Mouse (Mus musculus) neural tube, embryonic 12.5 days (tissue): ENCODE results near the gene Rbbp5. TPM values are rescaled to one million over a fixed set of nuclear protein-coding genes. Genes with fewer than 3 reads are reported as not detected.
A peak's percentile ranks its signal among the peaks of the same experiment; 100 is the strongest.
"Not testable (repeated sequence)": the region's sequence is repeated elsewhere in the genome, so short reads cannot be mapped to it uniquely, and the experiment has no call there.

Source experiments
- ATAC-seq: fragments of 200-750 bp; cut with Nextera tagmentation; 2 replicates; pipeline ENCODE4 v1.8.0; 2017; ENCODE audit warnings: low read depth, mild to moderate bottlenecking, moderate TSS enrichment, moderate library complexity; ENCODE audit not compliant: low FRiP score
- H3K27ac ChIP-seq: fragments of 300-500 bp; sonication (generic); 2 replicates; pipeline ENCODE4 v1.5.1; 2016
- H3K27me3 ChIP-seq: fragments of 300-500 bp; sonication (generic); replicated peaks from 2 replicates; pipeline ENCODE4 v1.6.1; 2016; ENCODE audit warnings: mild to moderate bottlenecking
- H3K36me3 ChIP-seq: fragments of 300-500 bp; sonication (generic); 2 replicates; pipeline ENCODE4 v1.6.1; 2016; ENCODE audit warnings: mild to moderate bottlenecking
- H3K4me1 ChIP-seq: fragments of 300-500 bp; sonication (generic); 2 replicates; pipeline ENCODE4 v1.6.1; 2016
- H3K4me2 ChIP-seq: fragments of 300-500 bp; sonication (generic); replicated peaks from 2 replicates; pipeline ENCODE4 v1.6.1; 2016; ENCODE audit warnings: mild to moderate bottlenecking
- H3K4me3 ChIP-seq: fragments of 300-500 bp; sonication (generic); 2 replicates; pipeline ENCODE4 v1.5.1; 2016
- H3K9ac ChIP-seq: fragments of 300-500 bp; sonication (generic); 2 replicates; pipeline ENCODE4 v1.6.1; 2016; ENCODE audit warnings: mild to moderate bottlenecking
- H3K9me3 ChIP-seq: fragments of 300-500 bp; sonication (generic); 2 replicates; pipeline ENCODE4 v1.6.1; 2016; ENCODE audit warnings: mild to moderate bottlenecking
- WGBS: fragments of 180-500 bp; shearing (Covaris S2); methylation state at CpG from one replicate; pipeline ENCODE4 v1.1.7; 2016; 5-methylcytosine and 5-hydroxymethylcytosine counted together
- polyA plus RNA-seq: library from polyadenylated mRNA; unstranded; fragments of >200 nt; fragmentation: Nextera tagmentation; extraction: Ambion mirVana; gene quantifications from 2 replicates; pipeline ENCODE4 v1.2.1, GENCODE M21; 2016

Rbbp5 gene
- polyA plus RNA-seq, 1 experiment from 2014 or later = 53.8 TPM

DNA sequence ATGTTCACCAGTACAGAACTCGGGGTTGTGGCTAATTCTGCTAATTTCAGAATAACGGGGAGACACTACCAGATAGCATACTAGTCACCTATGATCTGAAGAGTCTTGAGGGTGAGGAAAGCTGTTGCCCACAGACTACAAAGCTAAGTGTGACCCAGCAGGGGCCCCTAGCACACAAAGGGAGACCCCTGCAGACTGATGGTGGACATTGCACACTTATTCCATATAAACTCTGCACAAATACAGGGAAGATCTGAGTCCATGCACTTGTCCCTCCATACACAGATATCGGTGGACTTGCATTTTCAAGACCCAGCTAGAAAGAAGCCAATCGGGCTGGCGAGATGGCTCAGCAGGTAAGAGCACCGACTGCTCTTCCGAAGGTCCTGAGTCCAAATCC lies 7.6 kb upstream of the Rbbp5 start:
- ATAC-seq = no peak
- no peak overlapping the region for H3K9ac ChIP-seq
- H3K4me2 ChIP-seq = no peak overlapping the region
- H3K4me3 ChIP-seq = no peak overlapping the region
- H3K27ac ChIP-seq = no peak overlapping the region
- no peaks in the 10 kb centered on the region for H3K4me1 ChIP-seq
- no peaks in the 10 kb centered on the region for H3K27me3 ChIP-seq
- peaks cover 15% of the 10 kb centered on the region for H3K36me3 ChIP-seq
- WGBS = 94% methylated on average over 7 of the region's 7 CpGs
- H3K9me3 ChIP-seq = no peaks in the 10 kb centered on the region

DNA sequence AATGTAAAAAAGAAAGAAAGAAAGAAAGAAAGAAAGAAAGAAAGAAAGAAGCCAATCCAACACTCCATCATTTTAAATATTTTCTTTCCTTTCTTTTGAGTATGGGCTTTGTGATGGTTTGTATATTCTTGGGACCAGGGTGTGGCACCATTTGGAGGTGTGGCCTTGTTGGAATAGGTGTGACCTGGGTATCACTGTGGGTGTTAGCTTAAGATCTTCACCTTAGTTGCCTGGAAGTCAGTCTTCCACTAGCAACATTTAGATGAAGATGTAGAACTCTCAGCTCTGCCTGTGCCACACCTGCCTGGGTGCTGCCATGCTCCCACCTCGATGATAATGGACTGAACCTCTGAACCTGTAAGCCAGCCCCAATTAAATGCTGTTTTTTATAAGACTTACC lies 7.1 kb upstream of the Rbbp5 start:
- H3K9ac ChIP-seq, ATAC-seq, H3K27ac ChIP-seq, H3K4me2 ChIP-seq, H3K4me1 ChIP-seq, H3K4me3 ChIP-seq, H3K9me3 ChIP-seq, H3K27me3 ChIP-seq: not testable (repeated sequence)
- H3K36me3 ChIP-seq = peaks cover 12% of the 10 kb centered on the region
- WGBS = 91% methylated on average over 1 of the region's 1 CpGs

DNA sequence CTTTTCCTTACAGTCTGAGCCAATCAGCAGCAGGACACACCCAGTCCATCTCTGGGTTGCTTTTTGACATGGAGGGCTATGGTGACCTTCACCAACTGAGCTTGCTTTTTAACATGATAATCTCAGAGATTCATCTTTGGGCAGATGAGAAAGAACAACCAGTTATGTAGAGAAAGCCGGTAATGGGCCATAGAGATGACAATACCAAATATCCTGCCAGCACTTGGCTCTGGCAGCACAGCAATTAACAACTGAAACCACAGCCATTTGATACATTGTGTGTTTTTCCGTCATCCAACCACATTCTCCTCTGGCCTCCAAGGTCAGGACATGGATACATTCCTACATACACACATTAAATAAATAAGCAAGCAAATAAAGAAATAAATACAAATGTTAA lies 6.1 kb upstream of the Rbbp5 start:
- Histone ChIP-seq H3K4me1 (no peaks in the 10 kb centered on the region), H3K4me3 (no peak overlapping the region), H3K36me3 (peaks cover 12% of the 10 kb centered on the region), H3K4me2 (no peak overlapping the region), H3K9me3 (no peaks in the 10 kb centered on the region), H3K27me3 (no peaks in the 10 kb centered on the region), H3K27ac (no peak overlapping the region), H3K9ac (no peak overlapping the region)
- 91% methylated on average over 2 of the region's 2 CpGs for WGBS
- no peak for ATAC-seq

DNA sequence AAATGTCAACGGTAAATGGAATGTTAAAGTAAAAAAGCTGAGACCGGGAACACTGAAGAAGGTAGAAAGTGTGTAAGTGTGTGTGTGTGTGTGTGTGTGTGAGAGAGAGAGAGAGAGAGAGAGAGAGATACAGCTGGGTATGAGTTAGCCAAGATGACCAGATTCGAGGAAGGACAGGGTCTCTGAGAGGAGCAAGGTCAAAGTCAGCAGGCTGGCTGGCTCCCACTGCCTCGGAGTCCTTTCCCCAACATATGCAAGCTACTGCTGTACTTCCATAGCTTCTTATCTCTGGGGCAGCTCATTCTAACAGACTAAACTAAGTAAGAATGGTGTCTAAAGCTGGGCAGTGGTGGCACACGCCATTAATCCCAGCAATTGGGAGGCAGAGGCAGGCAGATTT lies 5.7 kb upstream of the Rbbp5 start:
- ATAC-seq = no peak
- H3K9ac ChIP-seq = no peak overlapping the region
- no peak overlapping the region for H3K4me2 ChIP-seq
- no peak overlapping the region for H3K27ac ChIP-seq
- H3K27me3 ChIP-seq = no peaks in the 10 kb centered on the region
- peaks cover 12% of the 10 kb centered on the region for H3K36me3 ChIP-seq
- 92% methylated on average over 5 of the region's 5 CpGs for WGBS
- no peaks in the 10 kb centered on the region for H3K4me1 ChIP-seq
- H3K9me3 ChIP-seq = no peaks in the 10 kb centered on the region
- H3K4me3 ChIP-seq = no peak overlapping the region

DNA sequence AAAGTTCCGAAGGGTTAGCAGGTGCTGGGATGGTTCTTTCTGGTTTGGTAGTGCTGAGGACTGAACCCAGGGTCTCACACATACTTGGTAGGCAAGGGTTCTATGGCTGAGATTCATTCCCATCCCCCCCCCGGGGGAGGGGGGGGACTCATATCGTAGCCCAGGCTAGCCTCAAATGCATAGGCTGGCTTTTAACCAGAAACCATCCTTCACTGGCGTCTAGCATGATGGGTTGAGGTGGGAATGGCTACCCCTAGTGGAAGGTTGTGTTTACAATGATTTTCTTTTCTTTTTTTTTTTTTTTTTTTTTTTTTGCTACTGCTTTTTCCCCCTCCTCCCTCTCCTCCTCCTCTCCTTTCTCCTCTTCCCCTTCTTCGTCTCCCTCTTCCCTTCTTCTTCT lies 4.6 kb upstream of the Rbbp5 start:
- Histone ChIP-seq H3K9me3 (no peaks in the 10 kb centered on the region), H3K36me3 (peaks cover 4% of the 10 kb centered on the region; the same call in 1 of the 2 replicates), H3K9ac (no peak overlapping the region), H3K4me3 (no peak overlapping the region), H3K4me2 (no peak overlapping the region), H3K4me1 (no peaks in the 10 kb centered on the region), H3K27ac (no peak overlapping the region), H3K27me3 (no peaks in the 10 kb centered on the region)
- no peak for ATAC-seq
- WGBS = 60% methylated on average over 5 of the region's 5 CpGs

DNA sequence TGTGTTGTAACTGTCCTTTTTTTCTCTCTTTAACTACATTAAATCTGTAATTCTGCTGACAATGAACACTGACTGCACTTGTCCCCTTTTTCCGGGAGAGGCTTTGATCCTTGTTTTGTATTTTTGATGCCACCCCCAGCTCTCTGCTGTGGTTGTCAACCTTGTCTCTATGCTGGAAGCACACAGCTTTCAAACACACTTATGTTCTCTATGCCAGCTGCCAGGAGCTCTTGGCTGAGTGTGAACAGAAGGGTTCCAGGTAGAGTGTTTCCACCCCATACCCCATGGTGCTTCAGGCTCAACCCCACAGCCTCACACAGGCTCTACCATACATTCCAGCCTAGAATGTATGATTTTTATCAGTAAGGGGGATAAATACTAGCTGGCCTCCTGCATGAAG lies 2.7 kb upstream of the Rbbp5 start:
- ATAC-seq = no peak
- WGBS = 76% methylated on average over 1 of the region's 1 CpGs

DNA sequence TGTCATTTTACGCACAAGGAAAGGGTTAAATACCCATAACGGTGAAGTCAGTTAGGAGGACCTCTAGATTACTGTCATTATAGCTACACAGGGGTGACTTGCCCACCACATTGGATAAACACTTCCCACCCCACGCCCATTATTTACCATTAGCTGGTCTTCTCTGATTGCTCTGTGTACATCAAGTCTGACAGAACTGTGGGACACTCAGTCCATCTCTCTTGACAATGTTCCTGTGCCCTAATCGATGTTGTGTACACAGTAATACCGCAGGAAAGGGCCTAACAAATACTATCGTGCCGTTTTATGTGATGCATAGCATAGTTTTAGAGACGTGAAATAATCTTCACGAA lies 614 bp upstream of the Rbbp5 start:
- 5% methylated on average over 9 of the region's 9 CpGs for WGBS
- H3K4me3 ChIP-seq = peak overlapping the region; percentile 68
- peak overlapping the region; percentile 81 for H3K4me2 ChIP-seq

More for the DNA sequence above, 2.7 kb upstream of the Rbbp5 start:
- Histone ChIP-seq H3K9me3 (no peaks in the 10 kb centered on the region), H3K4me3 (no peak overlapping the region), H3K4me1 (peaks cover 15% of the 10 kb centered on the region), H3K4me2 (no peak overlapping the region), H3K27ac (no peak overlapping the region), H3K36me3 (no peaks in the 10 kb centered on the region), H3K9ac (no peak overlapping the region), H3K27me3 (no peaks in the 10 kb centered on the region)

DNA sequence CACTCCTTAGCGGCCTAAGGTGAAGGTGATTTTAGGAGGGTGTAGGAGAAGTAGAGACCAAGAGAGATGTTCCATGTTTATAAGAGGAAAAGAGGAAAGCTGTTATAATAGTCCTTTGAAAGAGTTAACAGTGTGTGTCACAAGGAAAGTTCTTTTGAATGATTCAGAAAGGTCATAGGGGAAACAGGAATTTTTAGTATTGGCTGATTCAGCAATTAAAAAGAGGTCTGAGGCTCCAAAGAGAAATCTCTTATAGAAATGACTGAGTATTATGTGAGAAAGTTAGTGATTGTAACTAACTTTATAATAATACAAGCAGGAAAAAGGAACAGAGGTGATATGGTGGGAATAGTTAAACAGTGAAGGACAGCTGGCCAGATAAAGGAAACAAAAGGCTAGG lies 2.3 kb downstream of the Rbbp5 start:
- H3K9me3 ChIP-seq = no peaks in the 10 kb centered on the region
- H3K4me1 ChIP-seq = peaks cover 20% of the 10 kb centered on the region
- no peaks in the 10 kb centered on the region for H3K36me3 ChIP-seq
- no peak overlapping the region for H3K27ac ChIP-seq
- no peak overlapping the region for H3K9ac ChIP-seq
- H3K4me2 ChIP-seq = no peak overlapping the region
- H3K27me3 ChIP-seq = no peaks in the 10 kb centered on the region
- WGBS = 85% methylated on average over 1 of the region's 1 CpGs
- ATAC-seq = no peak
- no peak overlapping the region for H3K4me3 ChIP-seq

More for the DNA sequence above, 614 bp upstream of the Rbbp5 start:
- ATAC-seq = peak; percentile 57
- Histone ChIP-seq H3K9me3 (no peaks in the 10 kb centered on the region), H3K4me1 (peaks cover 20% of the 10 kb centered on the region), H3K27me3 (no peaks in the 10 kb centered on the region), H3K9ac (peak overlapping the region; percentile 76), H3K36me3 (no peaks in the 10 kb centered on the region), H3K27ac (no peak overlapping the region)

DNA sequence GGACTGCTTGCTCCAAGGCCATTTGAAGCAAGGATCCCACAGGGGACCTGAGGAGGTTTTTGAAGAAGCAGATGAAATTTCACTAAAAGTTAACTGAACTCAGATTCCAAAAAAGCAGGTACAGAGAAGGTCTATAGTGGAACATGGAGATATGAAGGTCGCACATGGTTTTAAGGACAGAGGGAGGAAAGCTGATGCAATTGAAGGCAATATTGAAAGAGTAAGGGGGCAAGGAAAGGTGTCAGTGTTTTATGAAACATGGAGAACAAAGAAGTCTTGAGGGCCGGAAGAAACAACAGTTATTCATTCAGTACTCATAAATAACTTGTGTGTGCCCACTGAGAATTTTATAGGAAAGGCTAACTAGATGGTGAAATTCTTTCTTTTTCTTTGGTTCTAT lies 4.5 kb downstream of the Rbbp5 start:
- WGBS = 90% methylated on average over 2 of the region's 2 CpGs

DNA sequence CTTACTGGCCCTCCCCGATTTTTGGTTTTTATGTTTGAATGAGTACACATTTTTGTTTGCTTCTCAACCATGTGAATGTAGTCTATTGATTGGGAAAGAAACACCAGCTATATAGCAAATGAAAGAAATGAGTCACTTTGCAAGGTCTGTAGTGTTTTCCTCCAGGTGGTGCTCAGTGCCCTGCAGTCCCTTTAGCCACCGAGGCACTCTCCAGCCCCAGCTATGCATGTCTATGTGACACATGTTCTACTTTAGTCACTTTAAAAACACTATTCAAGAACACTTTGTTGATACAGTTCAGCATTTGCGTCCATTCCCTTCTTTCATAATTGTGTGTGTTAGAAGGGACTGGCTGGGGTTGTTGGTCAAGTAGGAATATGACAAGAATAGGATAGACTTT lies 6.1 kb downstream of the Rbbp5 start:
- Histone ChIP-seq H3K27me3 (no peaks in the 10 kb centered on the region), H3K9me3 (no peaks in the 10 kb centered on the region), H3K36me3 (peaks cover 8% of the 10 kb centered on the region), H3K9ac (no peak overlapping the region), H3K4me2 (no peak overlapping the region), H3K27ac (no peak overlapping the region), H3K4me3 (no peak overlapping the region), H3K4me1 (peaks cover 15% of the 10 kb centered on the region)
- no peak for ATAC-seq
- WGBS = 97% methylated on average over 3 of the region's 3 CpGs

More for the DNA sequence above, 4.5 kb downstream of the Rbbp5 start:
- H3K9ac ChIP-seq = no peak overlapping the region
- peaks cover 5% of the 10 kb centered on the region for H3K36me3 ChIP-seq
- no peaks in the 10 kb centered on the region for H3K9me3 ChIP-seq
- H3K27me3 ChIP-seq = no peaks in the 10 kb centered on the region
- H3K27ac ChIP-seq = no peak overlapping the region
- H3K4me2 ChIP-seq = no peak overlapping the region
- no peak for ATAC-seq
- H3K4me3 ChIP-seq = no peak overlapping the region
- H3K4me1 ChIP-seq = peaks cover 20% of the 10 kb centered on the region

DNA sequence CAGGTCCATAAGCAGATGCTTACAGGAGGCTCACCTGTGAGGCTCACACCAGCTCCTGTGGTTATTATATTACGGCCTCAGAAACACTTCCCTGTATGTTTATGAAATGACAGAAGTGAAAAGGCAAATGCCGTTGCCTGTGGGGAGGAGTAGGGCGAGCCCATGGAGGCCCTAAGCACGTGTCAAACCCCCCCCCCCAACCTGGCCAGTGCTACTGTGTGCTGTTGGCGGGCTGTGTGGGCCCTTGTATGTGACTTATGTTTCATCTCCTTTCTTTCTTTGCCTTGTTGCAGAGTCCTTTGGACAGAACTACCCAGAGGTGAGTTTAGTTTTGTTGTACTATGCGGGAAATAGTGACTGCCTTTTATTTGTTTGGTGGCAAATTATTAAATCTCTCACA lies 6.6 kb downstream of the Rbbp5 start:
- no peak for ATAC-seq
- Histone ChIP-seq H3K9me3 (no peaks in the 10 kb centered on the region), H3K4me2 (no peak overlapping the region), H3K36me3 (peaks cover 13% of the 10 kb centered on the region), H3K9ac (no peak overlapping the region), H3K4me1 (peaks cover 10% of the 10 kb centered on the region; the same call in 1 of the 2 replicates), H3K27ac (no peak overlapping the region), H3K4me3 (no peak overlapping the region), H3K27me3 (no peaks in the 10 kb centered on the region)
- 90% methylated on average over 6 of the region's 6 CpGs for WGBS

DNA sequence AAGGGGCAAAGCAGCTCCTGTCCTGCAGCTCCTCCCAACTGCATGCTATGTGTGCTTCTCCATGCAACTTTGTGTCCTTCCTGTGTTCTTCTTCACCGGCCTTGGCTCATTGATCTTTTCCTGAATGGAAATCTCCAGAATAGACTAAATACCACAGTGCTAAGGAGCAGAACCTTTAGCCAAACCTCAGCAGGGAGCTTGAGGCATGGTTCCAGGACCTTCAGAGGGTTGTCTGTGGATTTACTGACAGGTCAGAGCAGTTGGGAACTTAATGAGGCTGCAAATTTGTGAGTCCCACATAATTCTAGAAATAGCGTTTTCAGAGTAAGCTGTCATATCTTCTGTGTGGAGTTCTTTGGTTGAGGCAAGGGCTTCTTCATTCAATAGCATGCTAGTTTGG lies 23.4 kb downstream of the Rbbp5 start:
- Histone ChIP-seq H3K4me1 (no peaks in the 10 kb centered on the region), H3K9me3 (no peaks in the 10 kb centered on the region), H3K27me3 (no peaks in the 10 kb centered on the region), H3K4me2 (no peak overlapping the region), H3K27ac (no peak overlapping the region), H3K9ac (no peak overlapping the region), H3K4me3 (no peak overlapping the region), H3K36me3 (peaks cover 86% of the 10 kb centered on the region)
- WGBS = 99% methylated on average over 2 of the region's 2 CpGs
- ATAC-seq = no peak

DNA sequence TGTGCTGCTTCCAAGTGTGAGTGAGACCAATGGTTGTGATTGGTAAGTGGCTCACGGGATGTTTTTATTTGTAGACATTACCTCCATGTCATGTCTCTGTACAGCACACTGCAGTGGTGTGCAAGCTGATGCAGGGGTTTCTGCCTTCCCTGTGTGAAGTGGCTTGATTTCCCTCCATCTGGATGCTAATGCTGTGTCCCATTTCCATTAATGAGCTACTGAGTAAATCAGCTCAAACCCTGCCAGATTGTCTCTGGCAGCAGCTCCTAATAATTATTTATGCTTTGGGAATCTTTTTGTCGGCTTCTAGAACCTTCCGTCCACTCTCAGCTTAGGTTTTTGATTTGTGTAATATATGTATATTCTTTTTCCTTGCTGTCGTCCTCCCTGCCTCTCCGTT lies 28.0 kb downstream of the Rbbp5 start:
- WGBS = 86% methylated on average over 5 of the region's 5 CpGs
- H3K4me2 ChIP-seq = no peak overlapping the region
- ATAC-seq = no peak
- no peaks in the 10 kb centered on the region for H3K9me3 ChIP-seq
- H3K9ac ChIP-seq = no peak overlapping the region
- H3K36me3 ChIP-seq = peaks cover 70% of the 10 kb centered on the region
- H3K4me1 ChIP-seq = no peaks in the 10 kb centered on the region
- H3K4me3 ChIP-seq = no peak overlapping the region
- no peaks in the 10 kb centered on the region for H3K27me3 ChIP-seq
- H3K27ac ChIP-seq = no peak overlapping the region
